Mouse (Mus musculus) neutrophil, adult 83 days (primary cell): ENCODE measurements around the gene Col16a1. TPM values are rescaled to one million over a fixed set of nuclear protein-coding genes. Genes with fewer than 3 reads are reported as not detected.

Experiments used
- total RNA-seq, 2 experiments: library from RNA; stranded (reverse); gene quantifications; one replicate each; pipeline ENCODE4 v1.2.4; 2023

Col16a1 gene
- under 1 TPM in 1 of 2 experiments, not detected in 1; 0.31 TPM for total RNA-seq

GRCm38 (mm10) chr4:130047331-130048202 is at the start of gene Col16a1:
Col16a1 (plus strand) TSS chr4:130047840.

GRCm38 (mm10) chr4:130102111-130102651 is 54.5 kb downstream of the Col16a1 start, which contains the start of gene Pef1:
Pef1 (plus strand) TSS chr4:130102558.

GRCm38 (mm10) chr4:130139214-130139492 is 91.5 kb downstream of the Col16a1 start, which contains the start of gene Hcrtr1:
Hcrtr1 (minus strand) TSS chr4:130139359.

Other genes starting within 250 kb of the Col16a1 start
- 100 to 1,000 TPM; 150 to 170 TPM for gene Ptp4a2, start 236.6 kb upstream of the Col16a1 start, total RNA-seq
- gene Spocd1, start 118.6 kb upstream of the Col16a1 start, total RNA-seq: under 1 TPM; 0.31 to 0.38 TPM
- gene Adgrb2, start 63.0 kb upstream of the Col16a1 start, total RNA-seq: not detected
- 10 to 100 TPM; 55.1 to 57.4 TPM for gene Pef1, start 54.7 kb downstream of the Col16a1 start, total RNA-seq
- gene Hcrtr1, start 91.5 kb downstream of the Col16a1 start, total RNA-seq: under 1 TPM in 1 of 2 experiments, not detected in 1; 0.55 TPM
- 10 to 100 TPM; 59.7 to 64.9 TPM for gene Tinagl1, start 127.3 kb downstream of the Col16a1 start, total RNA-seq
- gene Gm853, start 174.6 kb downstream of the Col16a1 start, total RNA-seq: not detected
- 1 to 10 TPM; 1.3 to 1.7 TPM for gene Serinc2, start 231.4 kb downstream of the Col16a1 start, total RNA-seq